Mouse (Mus musculus) kidney, postnatal 4 days (tissue): ENCODE measurements around the gene Dyrk1a.

ENCODE experiments used
- DNase-seq, 2 experiments: peaks; one replicate each; pipeline ENCODE4 v3.0.0; 2021; ENCODE audit warnings: mixed read lengths in 2 of 2

The Dyrk1a gene

DNA sequence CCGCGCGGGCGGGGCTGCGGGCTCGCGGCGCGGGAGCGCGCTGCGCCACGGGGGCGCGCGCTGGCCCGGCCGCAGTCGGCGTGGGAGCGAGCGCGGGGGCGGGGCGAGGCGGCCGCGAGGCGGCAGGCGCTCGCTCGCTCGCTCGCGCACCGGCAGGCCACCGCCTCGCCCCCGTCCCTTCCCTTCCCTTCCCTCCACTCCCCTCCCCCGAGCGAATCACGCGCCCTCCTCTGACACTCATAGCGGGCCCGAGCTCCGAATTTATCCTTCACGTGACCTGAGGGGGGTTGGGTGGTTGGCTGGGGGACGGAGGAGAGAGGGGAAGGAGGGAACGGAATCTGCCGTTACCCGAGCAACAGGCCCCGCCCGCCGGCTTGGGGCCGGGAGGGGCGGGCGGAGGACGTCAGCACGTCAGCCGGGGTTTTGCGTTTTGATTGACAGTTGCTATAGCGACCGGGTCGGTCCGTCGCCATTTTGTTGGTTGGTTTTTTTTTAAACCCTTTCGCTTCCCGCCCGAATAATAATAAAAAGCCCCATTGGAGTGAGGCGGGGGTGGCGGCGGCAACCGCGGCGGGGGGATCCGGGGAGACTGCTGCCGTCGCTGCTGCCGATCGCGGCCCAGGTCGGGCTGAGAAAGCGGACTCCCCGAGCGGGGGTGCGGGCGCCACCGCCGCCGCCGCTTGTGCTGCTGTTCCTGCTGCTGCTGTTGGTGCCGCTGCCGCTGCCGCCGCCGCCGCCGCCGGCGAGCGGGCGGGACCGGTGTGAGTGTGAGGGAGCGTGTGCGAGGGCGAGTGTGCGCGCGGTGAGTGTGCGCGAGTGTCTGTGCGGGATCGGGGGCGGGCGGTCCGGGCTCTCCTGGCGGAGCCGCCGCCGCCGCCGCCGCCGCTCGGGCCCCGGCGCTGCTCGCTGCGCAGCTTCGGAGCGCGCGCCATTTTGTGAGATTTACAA, at the start of gene Dyrk1a:
Gene Dyrk1a, plus strand, starts transcription at position 782 of the 948 bp plus-strand sequence.
- peak; percentile 99 for DNase-seq

DNA sequence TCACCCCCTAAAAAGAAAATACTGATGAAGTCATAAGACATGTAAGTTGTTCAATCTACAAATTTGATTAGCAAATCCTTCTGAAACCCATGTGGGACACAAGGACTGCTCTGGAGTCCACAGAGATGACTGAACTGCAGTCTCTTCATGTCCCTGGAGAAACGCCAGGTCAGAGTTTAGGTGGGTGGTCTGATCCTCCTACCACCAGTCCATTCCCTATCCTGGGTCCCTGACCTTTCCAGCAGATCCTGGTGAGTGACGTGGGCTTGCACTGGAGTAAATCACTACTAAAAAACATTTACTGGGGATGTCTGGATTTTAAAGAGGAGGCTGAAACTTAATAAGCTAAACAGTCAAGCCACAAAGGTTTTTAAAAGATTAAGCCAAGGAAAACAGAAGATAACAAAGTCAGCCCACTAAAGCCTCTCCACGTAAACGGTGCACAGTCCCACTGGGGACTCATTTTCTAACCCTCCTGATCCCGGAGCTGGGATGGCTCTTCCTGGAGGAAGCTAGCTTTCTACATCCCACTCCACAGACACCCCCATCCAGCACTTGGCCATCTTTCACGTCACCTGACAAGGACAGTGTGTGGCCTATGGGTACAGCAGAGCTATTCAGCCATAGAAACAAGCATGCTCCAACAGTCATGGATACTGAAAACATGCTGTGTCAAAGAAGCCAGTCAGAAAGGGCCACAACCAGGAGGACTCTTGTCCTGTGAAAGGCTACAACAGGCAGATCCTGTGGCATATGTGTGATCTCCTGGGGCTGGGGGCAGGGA, 46.0 kb upstream of the Dyrk1a start:
- no peak for DNase-seq

DNA sequence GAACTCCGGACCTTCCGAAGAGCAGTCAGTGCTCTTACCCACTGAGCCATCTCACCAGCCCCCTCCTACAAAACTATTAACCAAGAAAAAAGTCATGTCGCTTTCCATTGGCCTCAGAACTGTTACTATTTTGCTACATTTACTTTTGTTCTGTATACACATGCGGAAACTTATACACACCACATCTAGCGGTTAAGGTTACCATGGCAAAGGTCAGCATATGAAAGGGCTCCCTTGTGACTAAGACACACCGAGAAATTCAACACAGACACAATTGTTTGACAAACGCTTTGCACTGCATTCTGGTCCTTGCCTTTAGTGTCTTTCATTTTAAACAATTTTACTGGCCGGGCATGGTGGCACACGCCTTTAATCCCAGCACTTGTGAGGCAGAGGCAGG, 45.1 kb upstream of the Dyrk1a start:
- no peak for DNase-seq

DNA sequence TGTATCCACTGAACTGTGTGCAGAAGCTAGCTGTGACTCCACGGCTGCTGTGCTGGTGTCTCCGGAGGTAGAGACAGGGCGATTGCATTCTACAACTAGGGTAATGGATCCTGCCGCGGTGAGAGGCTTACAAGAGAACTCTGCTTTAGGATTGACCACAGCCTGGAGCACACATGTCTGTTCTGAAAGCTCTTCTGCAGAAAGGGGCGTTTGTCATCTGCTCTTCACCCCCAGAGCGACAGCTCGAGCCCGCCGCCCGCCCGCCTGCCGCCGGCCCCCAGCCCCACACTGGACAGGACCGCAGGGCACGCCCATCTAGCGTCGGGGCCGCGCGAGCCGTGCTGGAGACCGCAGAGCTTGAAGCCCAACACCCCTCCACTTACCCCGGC, 43.9 kb upstream of the Dyrk1a start:
- no peak for DNase-seq

DNA sequence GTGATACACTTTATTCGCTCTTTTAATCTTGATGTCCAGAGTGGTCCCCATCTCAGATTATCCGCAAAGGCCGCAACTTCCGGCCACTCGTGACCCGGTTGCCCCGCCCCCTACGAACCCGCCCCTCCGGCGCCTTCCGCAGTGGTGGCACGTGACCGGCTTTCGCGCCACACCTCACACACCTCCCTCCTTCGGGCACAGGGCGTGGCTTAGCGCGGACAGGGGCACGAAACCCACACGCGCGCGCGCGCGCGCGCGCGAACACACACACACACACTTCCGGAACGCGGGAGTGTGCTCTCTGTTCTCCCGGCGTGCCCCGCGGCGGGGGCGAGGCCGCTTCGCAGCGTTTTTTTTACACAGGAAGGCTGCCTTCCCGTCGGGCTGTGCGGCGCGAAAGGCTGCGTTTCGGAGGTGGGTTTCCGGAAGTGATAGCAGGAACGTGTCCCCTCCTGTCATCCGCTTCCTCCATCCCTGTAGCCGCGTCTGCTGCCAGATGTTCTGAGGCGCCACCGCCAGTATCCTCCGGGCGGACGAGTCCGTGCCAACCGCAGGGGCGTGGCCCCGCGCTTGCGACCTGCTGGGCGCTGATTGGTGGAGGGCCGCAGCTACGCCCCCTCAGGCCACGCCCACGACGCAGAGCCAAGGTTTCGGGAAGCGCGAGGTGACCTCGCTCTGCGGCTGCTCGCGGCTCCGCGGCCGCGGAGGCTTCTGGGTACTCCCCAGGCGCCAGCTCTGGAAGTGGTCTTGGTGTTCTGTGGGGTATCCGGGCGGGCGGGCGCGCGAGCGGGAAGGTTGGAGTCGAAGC, 43.3 kb upstream of the Dyrk1a start, which contains the start of gene Vps26c:
Gene Vps26c, minus strand, starts transcription at position 487 of the 808 bp plus-strand sequence.
- DNase-seq = peak; percentile 97 to 98

DNA sequence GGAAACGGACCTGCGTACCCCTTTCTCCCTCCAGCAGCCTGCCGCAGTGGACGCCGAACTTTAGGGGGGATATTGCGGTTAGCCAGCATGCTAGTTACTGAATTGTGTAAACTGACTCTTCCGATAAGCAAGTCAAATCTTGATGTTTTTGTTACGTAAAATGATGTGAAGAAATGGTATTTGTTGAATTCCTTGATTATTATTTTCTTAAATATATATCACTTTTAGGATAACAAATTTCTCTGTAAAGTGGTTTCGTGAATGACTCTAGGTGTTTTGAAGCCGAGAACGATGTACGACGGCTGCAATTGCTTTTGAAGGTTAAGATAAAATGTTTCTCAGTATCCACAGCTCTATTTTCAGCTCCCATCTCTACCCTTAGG, 42.7 kb upstream of the Dyrk1a start:
- no peak for DNase-seq

DNA sequence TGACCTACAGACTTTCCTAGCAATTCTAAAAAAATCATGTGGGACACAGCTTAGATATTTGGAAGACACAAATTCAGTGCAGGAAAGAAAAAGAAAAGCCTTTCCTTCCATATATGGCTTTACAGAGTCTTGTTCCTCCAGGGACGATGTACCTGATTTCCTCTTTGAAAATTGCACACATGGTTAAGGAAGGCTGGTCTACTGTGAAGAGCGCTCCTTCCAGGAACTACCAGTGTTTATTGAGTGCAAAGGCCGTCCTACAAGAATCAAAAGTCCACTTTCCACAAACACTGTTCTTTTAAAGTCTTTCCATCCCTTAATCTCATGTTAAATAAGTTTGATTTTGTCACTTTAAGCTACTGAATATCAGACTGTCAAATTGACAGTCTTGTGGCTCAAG, 42.3 kb upstream of the Dyrk1a start:
- no peak for DNase-seq

DNA sequence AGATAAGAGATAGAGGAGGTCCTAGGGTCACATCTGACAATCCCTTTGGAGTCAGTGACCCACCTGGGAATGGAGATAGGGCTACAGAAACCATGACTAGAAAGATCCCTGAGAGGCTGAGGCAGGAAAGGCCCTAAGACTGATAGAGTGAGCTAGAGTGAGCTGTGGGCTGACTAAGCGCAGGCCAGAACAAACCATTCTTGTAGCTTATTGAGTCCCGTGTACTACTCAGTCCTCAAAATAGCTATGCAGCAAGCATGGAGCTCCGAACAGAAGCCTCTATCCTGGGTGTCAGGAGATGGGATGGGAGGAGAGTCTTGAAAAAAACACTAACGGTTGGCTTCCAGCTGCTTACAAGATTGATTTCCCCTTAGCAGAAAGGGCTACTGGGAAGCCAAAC, 38.5 kb upstream of the Dyrk1a start:
- DNase-seq = no peak

DNA sequence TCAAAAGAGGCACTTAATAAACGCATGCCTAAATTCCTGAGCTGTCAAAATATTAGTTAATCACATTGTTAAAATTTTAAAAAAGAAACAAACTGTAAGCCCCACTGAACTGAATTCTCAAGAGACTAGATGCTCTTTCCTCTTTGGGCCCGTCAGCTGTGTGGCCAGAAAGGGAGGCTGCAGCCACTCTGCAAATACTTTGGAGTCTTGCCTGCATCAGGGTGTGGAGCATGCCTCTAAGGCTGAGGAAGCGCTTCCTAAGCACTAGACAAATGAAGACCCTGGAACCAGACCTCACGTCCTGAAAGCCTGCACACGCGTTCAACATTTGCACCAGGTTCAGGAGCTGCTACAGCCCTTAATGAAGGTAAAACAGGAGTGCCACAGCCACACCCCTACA, 36.1 kb upstream of the Dyrk1a start:
- peak; percentile 16 to 32 for DNase-seq

DNA sequence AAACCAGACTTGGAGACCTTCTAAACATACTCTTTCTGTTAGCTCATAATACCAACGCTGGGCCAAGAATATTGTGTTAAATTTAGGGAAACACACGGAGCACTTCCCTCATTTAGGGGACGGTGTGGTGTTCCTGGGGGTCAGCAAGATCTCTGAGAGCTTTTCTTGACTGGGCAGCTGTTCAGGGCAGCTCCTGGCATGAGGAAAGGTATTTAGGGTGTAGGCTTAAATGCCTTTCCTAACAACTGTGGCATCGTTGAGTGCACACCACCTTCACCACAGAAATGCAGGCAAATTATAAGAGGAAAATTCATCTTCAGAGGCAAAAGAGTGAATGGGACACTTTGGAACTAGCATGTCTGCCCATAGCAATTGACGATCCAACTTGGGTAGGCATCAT, 34.1 kb upstream of the Dyrk1a start:
- no peak for DNase-seq

DNA sequence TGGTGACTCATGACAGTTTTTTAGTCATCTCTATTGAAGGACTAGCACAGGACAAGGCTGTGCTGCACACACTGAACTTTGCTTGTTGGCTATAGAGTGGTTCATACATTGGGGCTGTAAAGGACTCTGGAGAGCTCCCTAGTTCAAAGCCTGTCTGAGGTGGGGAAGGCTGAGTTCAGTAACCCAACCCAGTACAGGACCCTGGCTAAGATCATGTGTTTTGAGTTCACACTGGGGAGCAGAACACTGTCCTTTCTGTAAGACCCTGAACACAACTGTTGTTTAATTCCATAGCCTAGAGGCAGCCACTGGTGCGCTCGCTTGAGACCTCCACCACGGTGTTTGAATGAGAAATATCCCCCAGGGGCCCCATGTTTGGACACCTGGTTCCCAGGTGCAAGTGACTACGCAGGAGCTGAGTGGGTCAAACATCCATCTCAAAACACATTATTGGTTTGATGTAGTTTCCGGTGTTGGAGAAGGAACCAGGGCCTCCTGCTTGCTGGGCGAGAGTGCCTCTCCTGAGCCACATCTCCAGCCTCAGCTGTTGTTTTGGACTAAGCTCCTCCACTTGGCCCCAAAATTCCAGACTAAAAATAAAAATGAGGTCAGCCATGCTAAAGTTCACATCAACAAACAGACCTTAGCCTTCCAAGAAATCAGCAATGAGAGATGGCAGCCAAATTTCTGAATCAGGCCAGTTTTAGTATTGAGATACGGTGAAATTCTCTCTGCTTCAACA, 33.2 kb upstream of the Dyrk1a start:
- peak in 1 of 2 experiments; percentile 37 for DNase-seq

DNA sequence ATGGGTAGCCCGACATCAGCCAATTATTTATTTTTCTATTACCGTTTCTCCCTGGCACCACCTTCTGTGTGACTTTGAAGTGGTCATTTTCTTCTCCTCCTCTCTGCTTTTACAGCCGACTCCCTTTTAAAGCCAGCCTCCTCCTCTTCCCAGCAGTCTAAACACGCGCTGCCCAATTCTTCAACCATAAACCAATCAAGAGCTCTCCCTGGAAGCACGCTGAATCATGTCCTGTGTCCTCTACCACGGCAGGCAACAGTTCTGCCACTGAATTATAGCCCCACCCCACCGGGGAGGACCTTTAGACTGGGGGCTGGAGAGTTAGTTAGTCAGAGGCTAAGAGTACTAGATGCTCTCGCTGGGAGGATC, 32.7 kb upstream of the Dyrk1a start:
- DNase-seq = peak; percentile 43 to 61

DNA sequence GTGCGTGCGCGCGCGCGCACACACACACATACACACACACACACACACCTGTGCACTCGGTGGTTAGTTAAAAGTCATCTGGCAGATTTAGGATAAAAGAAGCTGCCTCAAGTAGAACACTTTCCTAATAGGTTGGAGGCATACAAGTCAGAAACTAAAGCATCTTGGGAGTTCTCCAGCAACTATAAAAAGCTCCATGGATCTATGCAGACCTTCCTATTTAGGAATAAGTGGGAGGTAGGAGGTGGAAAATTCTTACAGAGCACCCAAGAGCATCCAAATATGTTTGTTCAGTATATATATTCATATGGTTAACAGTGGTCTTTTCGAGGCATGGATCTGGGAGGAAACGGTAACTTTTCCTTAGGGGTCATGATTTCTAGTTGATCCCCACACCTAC, 29.7 kb upstream of the Dyrk1a start:
- DNase-seq = no peak

DNA sequence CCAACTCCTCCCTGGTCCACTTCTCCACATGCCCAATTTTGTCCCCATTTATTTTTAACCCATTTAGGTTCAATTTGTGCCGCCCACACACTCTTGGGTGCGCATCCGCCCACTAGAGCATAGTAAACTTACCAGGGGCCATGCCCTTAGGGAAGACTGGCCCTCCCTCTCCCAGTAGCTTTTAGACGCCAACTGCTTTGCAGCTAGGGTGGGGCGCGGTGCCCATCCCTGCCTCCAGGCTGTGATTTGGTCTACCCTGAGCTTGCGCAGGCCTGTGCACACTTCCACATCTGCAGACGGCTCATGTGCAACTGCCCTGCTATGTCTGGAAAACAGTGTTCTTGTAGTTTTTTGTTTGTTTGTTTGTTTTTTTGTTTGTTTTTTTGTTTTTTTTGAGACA, 26.9 kb upstream of the Dyrk1a start:
- no peak for DNase-seq

DNA sequence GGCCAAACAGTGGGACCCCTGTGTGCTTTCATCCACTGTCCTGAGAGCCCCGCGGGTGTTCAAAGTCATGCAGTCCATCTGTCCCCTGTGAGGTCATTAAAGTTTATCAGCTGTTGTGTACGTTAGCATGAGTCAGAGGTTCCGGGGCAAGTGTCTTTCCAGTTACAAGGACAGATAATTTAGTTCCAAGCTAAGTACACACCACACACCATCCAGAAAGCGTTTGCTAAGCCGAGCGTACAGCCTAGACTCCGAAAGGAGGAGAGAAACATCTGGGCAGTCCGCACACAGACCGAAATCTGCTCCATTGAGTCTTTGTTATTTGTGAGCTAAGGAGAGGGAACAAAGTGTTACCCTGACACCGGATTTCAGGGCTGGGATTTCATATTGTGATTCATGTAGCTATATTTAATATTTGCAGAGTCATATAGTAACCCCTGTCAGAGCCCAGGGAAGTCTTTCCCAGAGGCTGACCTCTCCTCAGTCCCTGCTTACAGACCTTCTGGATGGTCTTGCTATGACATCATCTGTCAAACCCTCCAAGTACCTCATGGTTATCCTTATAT, 25.2 kb upstream of the Dyrk1a start:
- DNase-seq = no peak

DNA sequence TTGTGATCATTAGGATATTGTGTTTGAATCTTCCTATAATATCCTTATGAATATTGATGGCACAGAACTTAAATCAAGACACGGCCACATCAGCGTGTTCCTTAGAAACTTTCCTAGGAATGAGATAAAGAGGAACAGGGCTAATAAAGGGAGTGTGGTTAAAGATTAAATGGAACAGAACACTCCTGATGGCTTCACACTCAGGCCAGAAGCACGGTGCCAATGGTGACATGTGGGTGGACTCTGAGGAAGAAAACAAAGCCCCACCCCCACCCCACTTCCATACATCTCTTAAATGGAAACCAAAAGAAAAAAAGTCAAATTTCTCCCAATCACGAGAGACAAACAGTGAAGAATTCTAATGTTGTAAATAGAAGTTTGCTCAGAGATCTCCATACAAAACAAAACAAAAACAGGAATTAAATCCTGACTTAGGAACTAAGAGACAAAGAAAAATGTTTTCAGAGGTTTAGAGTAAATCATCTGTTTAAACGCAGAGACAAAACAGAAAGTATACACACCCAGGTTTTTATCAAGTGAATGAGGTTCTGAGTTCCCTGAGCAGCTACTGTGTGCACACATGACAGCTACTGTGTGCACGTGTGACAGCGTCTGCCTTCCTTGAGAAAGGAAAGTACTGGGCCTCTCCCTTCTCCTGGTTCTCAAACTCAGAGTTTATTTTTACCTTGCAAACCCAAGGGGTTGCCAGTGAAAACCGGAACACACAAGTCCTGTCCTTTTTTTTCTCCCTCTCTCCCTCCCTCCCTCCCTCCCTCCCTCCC, 23.8 kb upstream of the Dyrk1a start:
- no peak for DNase-seq

DNA sequence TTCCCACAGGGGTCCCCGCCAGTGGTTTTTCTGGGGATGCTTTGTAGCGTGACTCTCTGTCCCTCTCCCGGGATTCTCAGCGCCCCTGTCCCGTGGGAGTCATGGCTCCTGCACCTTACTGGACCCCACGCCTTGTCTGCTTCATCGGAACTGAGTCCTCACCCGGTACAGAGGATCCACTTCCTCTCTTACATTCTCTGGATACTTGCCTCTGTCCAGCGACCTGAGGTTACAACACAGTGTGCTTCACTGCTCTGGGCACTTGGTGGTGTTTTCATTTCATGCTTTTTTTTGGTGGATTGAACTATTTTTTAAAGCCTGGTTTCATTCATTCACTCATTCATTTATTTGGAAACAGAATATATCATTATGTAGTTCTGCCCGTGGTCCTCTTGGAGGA, 20.0 kb upstream of the Dyrk1a start:
- DNase-seq = no peak

DNA sequence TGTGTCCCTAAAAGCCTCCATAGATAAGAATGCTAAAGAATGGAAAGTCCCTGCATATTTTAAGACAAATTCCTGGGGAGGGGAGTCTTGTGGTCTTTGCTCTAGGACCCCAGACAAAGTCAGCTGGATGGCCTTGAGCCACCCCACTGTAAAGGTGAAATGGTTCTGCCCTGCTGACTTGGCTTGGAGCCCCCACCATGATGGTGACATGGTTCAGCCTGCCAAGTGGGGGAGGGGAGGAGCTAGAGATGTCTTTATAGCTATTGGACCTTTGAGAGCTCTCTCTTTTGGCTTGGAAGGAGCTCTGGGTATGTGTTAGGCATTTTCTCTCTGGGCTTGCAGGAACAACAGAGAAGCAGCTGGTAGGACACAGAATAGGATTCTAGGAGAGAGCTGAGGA, 17.9 kb upstream of the Dyrk1a start:
- DNase-seq = peak in 1 of 2 experiments; percentile 42

DNA sequence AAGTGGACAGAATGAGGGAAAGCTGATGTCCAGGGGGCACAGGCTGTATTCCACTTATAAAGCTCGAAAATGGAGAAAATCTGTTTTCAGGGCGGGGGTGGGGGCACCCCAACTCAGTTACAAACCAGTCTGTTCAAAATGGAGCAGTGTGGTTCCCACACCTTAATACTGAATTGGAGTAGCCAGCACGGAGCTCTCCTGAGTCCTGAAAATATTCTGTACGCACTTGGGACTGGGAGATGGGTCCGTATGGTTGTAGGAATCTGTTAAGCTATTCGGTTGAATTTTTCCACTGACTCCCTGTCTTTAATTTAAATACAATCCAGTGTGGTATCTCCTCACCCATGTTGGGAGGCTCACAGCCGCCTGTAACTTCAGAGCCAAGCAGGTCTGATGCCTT, 14.5 kb upstream of the Dyrk1a start:
- DNase-seq = no peak

DNA sequence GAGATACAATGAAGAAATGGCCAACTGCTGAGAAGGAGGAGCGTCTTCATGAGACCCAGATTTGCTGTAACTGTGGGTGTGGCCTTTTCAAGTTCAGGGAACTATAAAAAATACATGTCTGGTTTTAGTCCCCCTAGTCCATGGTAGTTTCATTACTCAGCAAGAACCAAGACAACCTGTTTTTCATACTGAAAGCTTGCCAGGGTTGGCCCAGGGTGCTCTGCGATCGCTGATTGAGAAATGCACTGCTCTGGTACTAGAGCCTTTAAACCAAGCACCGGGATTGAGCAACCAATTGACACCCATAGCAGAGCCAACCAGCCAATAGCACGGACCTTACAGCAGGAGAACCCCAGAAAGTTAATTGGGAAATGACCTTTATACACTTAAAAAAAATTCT, 13.6 kb upstream of the Dyrk1a start:
- no peak for DNase-seq

DNA sequence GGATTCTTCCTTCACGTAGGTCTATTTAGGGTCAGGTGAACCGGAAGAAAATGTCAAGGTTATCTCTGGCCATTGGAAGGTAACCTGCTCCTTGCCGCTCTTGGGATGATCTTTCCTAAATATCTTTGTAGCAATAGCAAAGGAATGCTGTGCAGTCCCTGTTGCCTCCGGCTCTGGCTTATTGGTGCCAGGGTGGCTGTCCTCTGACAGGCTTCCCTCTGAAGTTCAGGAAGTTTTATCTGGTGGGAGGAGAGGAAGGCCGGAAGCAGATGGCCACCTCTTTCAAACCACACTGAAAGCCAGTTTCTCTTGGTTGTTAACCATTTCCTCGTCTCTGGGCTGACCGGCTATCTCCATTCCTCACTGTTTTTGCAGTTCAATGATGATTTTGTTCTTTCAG, 10.5 kb upstream of the Dyrk1a start:
- peak in 1 of 2 experiments; percentile 31 for DNase-seq
